Mouse (Mus musculus) limb, embryonic 11.5 days (tissue): Measurements from ENCODE around the gene Acer2. TPM values are rescaled to one million over a fixed set of nuclear protein-coding genes. Genes with fewer than 3 reads are reported as not detected.

ENCODE experiments used
- ATAC-seq: fragments of 200-750 bp; cut with Nextera tagmentation; 2 replicates; pipeline ENCODE4 v1.8.0; 2017; ENCODE audit warnings: low read depth; ENCODE audit not compliant: insufficient number of reproducible peaks, low FRiP score, low TSS enrichment
- DNase-seq: peaks from one replicate; pipeline ENCODE4 v3.0.0-alpha.2; 2015; ENCODE audit warnings: low spot score
- H3K27ac ChIP-seq: fragments of 300-500 bp; sonication (generic); replicated peaks from 2 replicates; pipeline ENCODE4 v1.5.1; 2014; ENCODE audit warnings: low read depth, mild to moderate bottlenecking, low read length
- H3K27me3 ChIP-seq: fragments of 300-500 bp; sonication (generic); 2 replicates; pipeline ENCODE4 v1.6.1; 2014; ENCODE audit warnings: mild to moderate bottlenecking, low read length, mixed read lengths; ENCODE audit not compliant: control insufficient read depth, insufficient read depth
- H3K36me3 ChIP-seq: fragments of 300-500 bp; sonication (generic); 2 replicates; pipeline ENCODE4 v1.6.1; 2014; ENCODE audit warnings: mild to moderate bottlenecking, low read length, moderate library complexity, mixed read lengths; ENCODE audit not compliant: control insufficient read depth, insufficient read depth
- H3K4me1 ChIP-seq: fragments of 300-500 bp; sonication (generic); 2 replicates; pipeline ENCODE4 v1.6.1; 2014; ENCODE audit warnings: low read length, mixed read lengths; ENCODE audit not compliant: control insufficient read depth, insufficient read depth
- H3K4me2 ChIP-seq: fragments of 300-500 bp; sonication (generic); 2 replicates; pipeline ENCODE4 v1.6.1; 2014; ENCODE audit warnings: low read depth, mild to moderate bottlenecking, moderate library complexity; ENCODE audit not compliant: severe bottlenecking
- H3K4me3 ChIP-seq: fragments of 300-500 bp; sonication (generic); 2 replicates; pipeline ENCODE4 v1.5.1; 2014; ENCODE audit warnings: low read depth, low read length
- H3K9ac ChIP-seq: fragments of 300-500 bp; sonication (generic); 2 replicates; pipeline ENCODE4 v1.6.1; 2014; ENCODE audit warnings: mild to moderate bottlenecking, low read length
- H3K9me3 ChIP-seq: fragments of 300-500 bp; sonication (generic); 2 replicates; pipeline ENCODE4 v1.6.1; 2016; ENCODE audit warnings: low read length; ENCODE audit not compliant: control insufficient read depth
- WGBS: fragments of 180-500 bp; shearing (Covaris S2); extraction: QIAGEN DNeasy Blood & Tissue Kit; methylation state at CpG from one replicate; pipeline ENCODE4 v1.1.7; 2014; 5-methylcytosine and 5-hydroxymethylcytosine counted together
- polyA plus RNA-seq: library from polyadenylated mRNA; unstranded; fragments of >200 nt; fragmentation: Nextera tagmentation; extraction: Ambion mirVana; gene quantifications from 2 replicates; pipeline ENCODE4 v1.2.1, GENCODE M21; 2014

Gene Acer2
- polyA plus RNA-seq, 1 experiment from 2014 or later, result 22.2 TPM

- ATAC-seq, result no peak
- Histone ChIP-seq H3K27ac (no peak overlapping the region), H3K4me2 (no peak overlapping the region), H3K27me3 (no peaks in the 10 kb centered on the region), H3K9ac (no peak overlapping the region), H3K36me3 (no peaks in the 10 kb centered on the region), H3K9me3 (no peaks in the 10 kb centered on the region), H3K4me1 (no peaks in the 10 kb centered on the region), H3K4me3 (no peak overlapping the region)
- no peak for DNase-seq
- WGBS, result 90% methylated on average over 1 of the region's 1 CpGs
Measured at GRCm38 (mm10) chr4:86948794-86949193, 74.6 kb downstream of the Acer2 start.

- no peak overlapping the region for H3K4me3 ChIP-seq
- no peaks in the 10 kb centered on the region for H3K27me3 ChIP-seq
- ATAC-seq (no peak), DNase-seq (no peak)
- H3K27ac ChIP-seq, result no peak overlapping the region
- no peaks in the 10 kb centered on the region for H3K4me1 ChIP-seq
- no peaks in the 10 kb centered on the region; the same call in 1 of the 2 replicates for H3K9me3 ChIP-seq
- no peaks in the 10 kb centered on the region for H3K36me3 ChIP-seq
- WGBS, result 72% methylated on average over 5 of the region's 5 CpGs
- no peak overlapping the region for H3K9ac ChIP-seq
- H3K4me2 ChIP-seq, result no peak overlapping the region
Measured at GRCm38 (mm10) chr4:86953519-86953918, 79.3 kb downstream of the Acer2 start.

DNA sequence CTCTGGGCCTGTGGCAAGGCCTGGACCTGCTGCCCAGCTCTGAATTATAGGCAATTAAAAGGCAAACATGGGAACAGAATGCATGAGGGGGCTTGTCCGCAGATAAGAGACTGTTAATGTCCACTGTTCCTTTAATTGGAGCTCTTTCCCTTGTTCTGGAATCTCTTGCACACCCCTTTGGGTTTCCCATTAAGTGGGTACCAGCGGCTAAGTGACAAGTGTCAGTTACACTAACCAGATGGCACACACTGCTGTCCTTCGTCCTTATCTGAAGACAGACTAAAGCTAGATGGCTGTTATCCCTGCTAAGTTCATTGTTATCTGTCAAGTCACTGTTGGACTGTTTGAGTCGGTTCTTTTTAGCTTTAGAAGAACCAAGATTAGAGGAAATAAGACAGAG, 81.3 kb downstream of the Acer2 start:
- Histone ChIP-seq H3K4me3 (no peak overlapping the region), H3K27me3 (no peaks in the 10 kb centered on the region), H3K4me2 (no peak overlapping the region), H3K27ac (no peak overlapping the region), H3K36me3 (no peaks in the 10 kb centered on the region), H3K9me3 (no peaks in the 10 kb centered on the region; the same call in 1 of the 2 replicates), H3K4me1 (no peaks in the 10 kb centered on the region), H3K9ac (no peak overlapping the region)
- ATAC-seq, result no peak
- WGBS, result 46% methylated on average over 4 of the region's 4 CpGs
- DNase-seq, result no peak

DNA sequence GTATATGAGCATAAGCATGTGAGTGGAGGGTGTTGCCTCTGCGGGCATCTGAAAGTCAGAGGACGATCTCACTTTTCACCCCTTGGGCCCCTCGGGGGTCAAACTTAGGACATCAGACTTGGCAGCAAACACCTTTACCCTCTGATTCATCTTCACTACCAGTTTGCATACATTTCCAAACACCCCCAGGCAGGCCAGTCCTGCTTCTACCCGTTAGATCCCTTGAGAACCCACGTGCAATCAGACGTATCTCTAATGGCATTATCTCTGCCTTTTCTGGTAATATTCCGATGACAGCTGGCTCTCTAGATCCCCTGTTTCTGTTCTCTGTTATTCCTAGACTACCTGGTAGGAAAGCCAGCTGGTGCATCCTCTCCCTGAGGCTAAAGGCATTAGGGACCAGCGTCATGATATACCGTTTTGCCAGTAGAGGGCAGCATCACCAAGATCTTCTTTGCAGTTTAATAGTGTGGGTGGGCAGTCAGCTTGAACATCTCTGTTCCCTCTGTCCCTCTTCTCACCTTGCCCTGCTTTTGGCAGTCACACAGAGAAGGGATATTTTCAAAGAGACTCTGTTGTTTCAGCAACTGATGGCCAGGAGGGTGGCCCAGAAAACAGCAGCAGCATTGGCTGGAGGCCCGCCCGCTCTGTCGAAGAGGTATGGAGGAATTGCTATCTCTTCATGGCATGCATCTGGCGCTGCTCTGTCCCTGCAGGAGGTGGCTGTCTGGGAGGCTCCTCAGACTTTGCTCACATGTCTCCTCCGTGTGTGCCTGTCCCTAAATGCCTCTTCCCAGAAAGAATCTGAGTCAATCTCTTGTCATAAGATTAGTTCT, 83.6 kb downstream of the Acer2 start:
- 37% methylated on average over 14 of the region's 14 CpGs for WGBS
- no peak overlapping the region for H3K4me2 ChIP-seq

DNA sequence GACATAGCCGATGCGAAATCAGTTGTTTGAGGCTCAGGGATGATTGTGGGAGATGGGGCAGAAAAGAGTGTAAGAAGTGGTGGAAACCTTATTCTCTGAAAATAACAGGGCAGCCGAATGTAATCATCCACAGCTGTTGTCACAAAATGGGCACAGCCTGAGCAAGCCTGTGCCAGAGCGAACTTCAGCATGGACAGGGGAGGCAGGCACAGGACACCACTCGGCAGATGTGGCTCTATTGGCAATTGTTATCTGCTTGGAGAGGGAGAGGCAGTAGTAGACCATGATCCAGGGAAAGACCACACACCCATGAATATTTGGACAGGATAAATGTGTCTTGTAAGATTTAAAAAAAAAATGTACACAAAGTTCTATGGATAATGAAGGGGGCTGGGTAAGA, 103.1 kb downstream of the Acer2 start:
- no peak for DNase-seq
- Histone ChIP-seq H3K9ac (no peak overlapping the region), H3K36me3 (no peaks in the 10 kb centered on the region), H3K4me1 (no peaks in the 10 kb centered on the region), H3K4me3 (no peak overlapping the region), H3K27me3 (no peaks in the 10 kb centered on the region), H3K4me2 (no peak overlapping the region), H3K9me3 (no peaks in the 10 kb centered on the region), H3K27ac (no peak overlapping the region)
- 86% methylated on average over 5 of the region's 5 CpGs for WGBS
- ATAC-seq, result no peak

More for the DNA sequence above, 83.6 kb downstream of the Acer2 start:
- H3K9ac ChIP-seq, result no peak overlapping the region
- no peaks in the 10 kb centered on the region for H3K27me3 ChIP-seq
- H3K27ac ChIP-seq, result no peak overlapping the region
- no peak for ATAC-seq
- H3K4me1 ChIP-seq, result no peaks in the 10 kb centered on the region
- no peak overlapping the region for H3K4me3 ChIP-seq
- H3K9me3 ChIP-seq, result no peaks in the 10 kb centered on the region; the same call in 1 of the 2 replicates
- no peaks in the 10 kb centered on the region for H3K36me3 ChIP-seq
- peak; percentile 74 for DNase-seq

Other genes with a start within 250 kb of the Acer2 start
- 80.0 and 83.8 TPM in 2 replicates for gene Plin2, start 204.3 kb upstream of the Acer2 start, polyA plus RNA-seq
- 7.0 and 7.9 TPM in 2 replicates for gene Dennd4c, start 125.8 kb upstream of the Acer2 start, polyA plus RNA-seq
- gene Rps6, start 17.0 kb upstream of the Acer2 start, polyA plus RNA-seq, result 847 and 900 TPM in 2 replicates